Mouse (Mus musculus) erythroblast, embryonic 14.5 days (primary cell): ENCODE measurements around the gene Pdcd2l. TPM values are rescaled to one million over a fixed set of nuclear protein-coding genes. Genes with fewer than 3 reads are reported as not detected.

ENCODE experiments used
- H3K27me3 ChIP-seq: 2 replicates; pipeline ENCODE4 v1.6.1; 2012; ENCODE audit warnings: inconsistent platforms; ENCODE audit not compliant: control insufficient read depth
- H3K36me3 ChIP-seq: 2 replicates; pipeline ENCODE4 v1.6.1; 2012; ENCODE audit warnings: mild to moderate bottlenecking, inconsistent platforms; ENCODE audit not compliant: control insufficient read depth
- H3K4me1 ChIP-seq: 2 replicates; pipeline ENCODE4 v1.6.1; 2012; ENCODE audit warnings: inconsistent platforms; ENCODE audit not compliant: control insufficient read depth
- H3K4me3 ChIP-seq: replicated peaks from 2 replicates; pipeline ENCODE3; 2012; ENCODE audit warnings: moderate library complexity, mild to moderate bottlenecking, inconsistent platforms
- H3K9me3 ChIP-seq: 2 replicates; pipeline ENCODE4 v1.6.1; 2012; ENCODE audit warnings: low read length, inconsistent platforms, mixed read lengths; ENCODE audit not compliant: control insufficient read depth
- GATA1 ChIP-seq: IDR thresholded peaks from 2 replicates; pipeline ENCODE4 v1.6.1; 2012; ENCODE audit warnings: low read length, inconsistent platforms, mixed read lengths
- TAL1 ChIP-seq: IDR thresholded peaks from 3 replicates; pipeline ENCODE4 v1.6.1; 2012; ENCODE audit warnings: low read length, inconsistent platforms, mixed read lengths
- polyA plus RNA-seq: library from polyadenylated mRNA; stranded (reverse); fragments of >175 nt; gene quantifications from 2 replicates; pipeline ENCODE4 v1.2.3, GENCODE M21; 2012

Pdcd2l gene
- polyA plus RNA-seq, 1 experiment: 0.42 TPM

- Histone ChIP-seq H3K4me1 (peaks cover 25% of the 10 kb centered on the region), H3K4me3 (peak overlapping the region; percentile 99), H3K27me3 (no peaks in the 10 kb centered on the region), H3K36me3 (peaks cover 35% of the 10 kb centered on the region), H3K9me3 (no peaks in the 10 kb centered on the region)
- TF ChIP-seq TAL1 (no peak), GATA1 (no peak)
Measured at GRCm38 (mm10) chr7:34167766-34168469, 28.5 kb downstream of the Pdcd2l start.

GRCm38 (mm10) chr7:34166850-34167249, 29.6 kb downstream of the Pdcd2l start:
- H3K4me3 ChIP-seq: peak overlapping the region; percentile 99
- peaks cover 46% of the 10 kb centered on the region for H3K36me3 ChIP-seq
- TF ChIP-seq GATA1 (no peak), TAL1 (no peak)
- H3K27me3 ChIP-seq: no peaks in the 10 kb centered on the region
- H3K9me3 ChIP-seq: no peaks in the 10 kb centered on the region
- H3K4me1 ChIP-seq: peaks cover 25% of the 10 kb centered on the region

- H3K27me3 ChIP-seq: no peaks in the 10 kb centered on the region
- H3K4me1 ChIP-seq: peaks cover 25% of the 10 kb centered on the region
- H3K9me3 ChIP-seq: no peaks in the 10 kb centered on the region
- H3K36me3 ChIP-seq: peaks cover 55% of the 10 kb centered on the region
- peak overlapping the region; percentile 99 for H3K4me3 ChIP-seq
- TF ChIP-seq GATA1: no peak
- no peak for TF ChIP-seq TAL1
Measured at GRCm38 (mm10) chr7:34165999-34166398, 30.5 kb downstream of the Pdcd2l start.

GRCm38 (mm10) chr7:34164671-34165070, 31.8 kb downstream of the Pdcd2l start:
- Histone ChIP-seq H3K9me3 (no peaks in the 10 kb centered on the region), H3K36me3 (peaks cover 67% of the 10 kb centered on the region), H3K4me1 (peaks cover 25% of the 10 kb centered on the region), H3K27me3 (no peaks in the 10 kb centered on the region), H3K4me3 (no peak overlapping the region)
- TF ChIP-seq TAL1 (no peak), GATA1 (no peak)

DNA sequence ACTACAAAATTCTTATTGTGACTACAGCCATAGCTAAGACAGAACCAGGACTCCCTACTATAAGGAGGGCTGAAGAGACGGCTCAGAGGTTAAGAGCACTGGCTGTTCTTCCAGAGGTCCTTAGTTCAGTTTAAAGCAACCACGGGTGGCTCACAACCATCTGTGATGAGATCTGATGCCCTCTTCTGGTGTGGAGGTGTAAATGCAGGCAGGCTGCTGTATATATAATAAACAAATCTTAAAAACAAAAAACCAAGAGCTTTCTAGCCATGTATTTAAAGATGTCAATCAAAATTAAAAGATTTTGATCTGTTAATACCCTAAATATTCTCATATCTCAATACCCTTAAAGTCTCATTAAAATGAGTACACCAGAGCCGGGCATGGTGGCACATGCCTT, 37.3 kb downstream of the Pdcd2l start:
- Histone ChIP-seq H3K9me3 (no peaks in the 10 kb centered on the region), H3K36me3 (peaks cover 96% of the 10 kb centered on the region), H3K27me3 (no peaks in the 10 kb centered on the region), H3K4me3 (no peak overlapping the region), H3K4me1 (no peaks in the 10 kb centered on the region)
- no peak for TF ChIP-seq TAL1

- TF ChIP-seq TAL1 (no peak), GATA1 (no peak)
- no peaks in the 10 kb centered on the region for H3K9me3 ChIP-seq
- H3K27me3 ChIP-seq: no peaks in the 10 kb centered on the region
- no peaks in the 10 kb centered on the region for H3K4me1 ChIP-seq
- H3K36me3 ChIP-seq: peaks cover 97% of the 10 kb centered on the region
- H3K4me3 ChIP-seq: no peak overlapping the region
Measured at GRCm38 (mm10) chr7:34157994-34158393, 38.5 kb downstream of the Pdcd2l start.

- H3K9me3 ChIP-seq: peaks cover 10% of the 10 kb centered on the region
- H3K4me1 ChIP-seq: peaks cover 25% of the 10 kb centered on the region
- TF ChIP-seq TAL1: no peak
- TF ChIP-seq GATA1: no peak; the same call in 1 of the 2 replicates
- H3K36me3 ChIP-seq: peaks cover 100% of the 10 kb centered on the region
- no peak overlapping the region for H3K4me3 ChIP-seq
- H3K27me3 ChIP-seq: no peaks in the 10 kb centered on the region
Measured at GRCm38 (mm10) chr7:34147193-34147592, 49.3 kb downstream of the Pdcd2l start.

- Histone ChIP-seq H3K9me3 (no peaks in the 10 kb centered on the region), H3K4me3 (no peak overlapping the region), H3K4me1 (no peaks in the 10 kb centered on the region), H3K27me3 (no peaks in the 10 kb centered on the region), H3K36me3 (peaks cover 65% of the 10 kb centered on the region)
- TF ChIP-seq GATA1: no peak
- no peak for TF ChIP-seq TAL1
Measured at GRCm38 (mm10) chr7:34141123-34141522, 55.3 kb downstream of the Pdcd2l start.

DNA sequence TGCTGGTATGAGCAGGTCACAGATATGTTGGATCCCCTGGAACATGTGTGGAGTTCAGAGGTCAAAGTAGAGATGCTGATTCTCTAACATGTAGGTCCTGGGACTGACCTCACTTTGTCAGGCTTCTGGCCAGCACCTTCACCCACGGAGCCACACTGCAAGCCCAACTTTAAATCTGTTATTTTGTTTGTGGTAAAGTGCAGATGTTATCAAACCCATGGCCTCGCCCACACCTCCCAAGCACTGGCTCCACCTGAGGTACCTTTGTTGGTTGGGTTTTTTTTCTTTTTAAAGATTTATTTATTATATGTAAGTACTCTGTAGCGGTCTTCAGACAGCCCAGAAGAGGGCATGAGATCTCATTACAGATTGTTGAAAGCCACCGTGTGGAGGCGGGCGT, 57.0 kb downstream of the Pdcd2l start:
- Histone ChIP-seq H3K4me1 (no peaks in the 10 kb centered on the region), H3K9me3 (no peaks in the 10 kb centered on the region), H3K4me3 (no peak overlapping the region), H3K36me3 (peaks cover 49% of the 10 kb centered on the region), H3K27me3 (peaks cover 11% of the 10 kb centered on the region)
- TF ChIP-seq GATA1: no peak
- TF ChIP-seq TAL1: no peak

Other genes with a start within 250 kb of the Pdcd2l start
- gene Scgb2b27, start 182.7 kb downstream of the Pdcd2l start, polyA plus RNA-seq: 0.02 TPM in 1 of 2 replicates, not detected in the other
- gene Scgb1b27, start 175.2 kb downstream of the Pdcd2l start, polyA plus RNA-seq: not detected in 2 replicates
- gene Scgb1b30, start 101.2 kb downstream of the Pdcd2l start, polyA plus RNA-seq: not detected in 2 replicates
- gene Wtip, start 63.4 kb downstream of the Pdcd2l start, polyA plus RNA-seq: 0.07 and 0.09 TPM in 2 replicates
- 0.92 and 1.3 TPM in 2 replicates for gene Uba2, start 27.1 kb downstream of the Pdcd2l start, polyA plus RNA-seq
- gene Gpi1, start 33.7 kb upstream of the Pdcd2l start, polyA plus RNA-seq: 18.4 and 29.3 TPM in 2 replicates
- gene Gm6096, start 54.4 kb upstream of the Pdcd2l start, polyA plus RNA-seq: not detected in 2 replicates
- 2.8 and 3.3 TPM in 2 replicates for gene 4931406P16Rik, start 116.9 kb upstream of the Pdcd2l start, polyA plus RNA-seq
- 2.4 and 2.8 TPM in 2 replicates for gene Lsm14a, start 196.7 kb upstream of the Pdcd2l start, polyA plus RNA-seq